Mouse (Mus musculus) thymus, adult 2 months (tissue): Measurements from ENCODE around the gene Zfp281. TPM values are rescaled to one million over a fixed set of nuclear protein-coding genes. Genes with fewer than 3 reads are reported as not detected.

Source experiments
- DNase-seq: peaks from one replicate; pipeline ENCODE4 v3.0.0; 2021
- H3K27ac ChIP-seq: fragments of 200-500 bp; 2 replicates; pipeline ENCODE4 v1.5.1; 2012; ENCODE audit warnings: low read length, control low read depth; ENCODE audit not compliant: control insufficient read depth, insufficient read depth
- H3K27me3 ChIP-seq: fragments of 200-500 bp; 2 replicates; pipeline ENCODE4 v1.6.1; 2012; ENCODE audit warnings: mild to moderate bottlenecking, low read length, moderate library complexity, mixed read lengths; ENCODE audit not compliant: control insufficient read depth, insufficient read depth
- H3K36me3 ChIP-seq: fragments of 200-500 bp; 2 replicates; pipeline ENCODE4 v1.6.1; 2012; ENCODE audit warnings: mild to moderate bottlenecking, low read length, moderate library complexity; ENCODE audit not compliant: control insufficient read depth, insufficient read depth
- H3K4me1 ChIP-seq: fragments of 200-500 bp; replicated peaks from 2 replicates; pipeline ENCODE4 v1.6.1; 2012; ENCODE audit warnings: low read length; ENCODE audit not compliant: control insufficient read depth, insufficient read depth
- H3K4me3 ChIP-seq: fragments of 200-500 bp; 2 replicates; pipeline ENCODE4 v1.5.1; 2012; ENCODE audit warnings: mild to moderate bottlenecking, low read length, control low read depth, moderate library complexity; ENCODE audit not compliant: control insufficient read depth, insufficient read depth
- CTCF ChIP-seq: fragments of 200-500 bp; IDR thresholded peaks from 2 replicates; pipeline ENCODE4 v1.5.1; 2012; ENCODE audit warnings: mild to moderate bottlenecking, control low read depth, low read length, moderate library complexity, borderline replicate concordance; ENCODE audit not compliant: control insufficient read depth, poor library complexity, insufficient read depth; ENCODE audit errors: extremely low read depth
- POLR2A ChIP-seq: fragments of 200-500 bp; IDR thresholded peaks from 2 replicates; pipeline ENCODE4 v1.6.1; 2012; ENCODE audit warnings: mild to moderate bottlenecking, low read length, control low read depth, moderate library complexity; ENCODE audit not compliant: control insufficient read depth, poor library complexity, insufficient read depth; ENCODE audit errors: extremely low read depth
- WGBS: fragments of 180-500 bp; shearing (Covaris S2); methylation state at CpG from one replicate; pipeline ENCODE4 v1.1.7; 2018; 5-methylcytosine and 5-hydroxymethylcytosine counted together
- polyA plus RNA-seq: library from polyadenylated mRNA; depleted of rRNA; stranded (reverse); fragments of >200 nt; gene quantifications from 2 replicates; pipeline ENCODE4 v1.2.3, GENCODE M21; 2012

Zfp281 gene
- polyA plus RNA-seq, 1 experiment, result 6.2 TPM

- Histone ChIP-seq H3K36me3 (no peaks in the 10 kb centered on the region), H3K4me1 (peaks cover 6% of the 10 kb centered on the region; the same call in 1 of the 2 replicates), H3K27ac (no peak overlapping the region), H3K4me3 (no peak overlapping the region), H3K27me3 (no peaks in the 10 kb centered on the region)
- WGBS, result 47% methylated on average over 8 of the region's 8 CpGs
- DNase-seq, result no peak
- TF ChIP-seq POLR2A, result no peak
- TF ChIP-seq CTCF, result no peak
These were observed 28.8 kb downstream of the Zfp281 start for GRCm38 (mm10) chr1:136653526-136653925.

- Histone ChIP-seq H3K27me3 (no peaks in the 10 kb centered on the region), H3K4me3 (no peak overlapping the region), H3K36me3 (no peaks in the 10 kb centered on the region), H3K4me1 (peaks cover 6% of the 10 kb centered on the region; the same call in 1 of the 2 replicates), H3K27ac (no peak overlapping the region)
- WGBS, result 94% methylated on average over 11 of the region's 11 CpGs
- TF ChIP-seq POLR2A (no peak), CTCF (no peak)
- DNase-seq, result no peak
These were observed 29.7 kb downstream of the Zfp281 start for GRCm38 (mm10) chr1:136654385-136654784.

GRCm38 (mm10) chr1:136656619-136657018 lies 31.9 kb downstream of the Zfp281 start:
- no peak for DNase-seq
- H3K4me1 ChIP-seq, result peaks cover 6% of the 10 kb centered on the region; the same call in 1 of the 2 replicates
- TF ChIP-seq POLR2A (no peak), CTCF (no peak)
- H3K36me3 ChIP-seq, result no peaks in the 10 kb centered on the region
- no peak overlapping the region for H3K27ac ChIP-seq
- no peak overlapping the region for H3K4me3 ChIP-seq
- no peaks in the 10 kb centered on the region for H3K27me3 ChIP-seq
- 92% methylated on average over 7 of the region's 7 CpGs for WGBS

DNA sequence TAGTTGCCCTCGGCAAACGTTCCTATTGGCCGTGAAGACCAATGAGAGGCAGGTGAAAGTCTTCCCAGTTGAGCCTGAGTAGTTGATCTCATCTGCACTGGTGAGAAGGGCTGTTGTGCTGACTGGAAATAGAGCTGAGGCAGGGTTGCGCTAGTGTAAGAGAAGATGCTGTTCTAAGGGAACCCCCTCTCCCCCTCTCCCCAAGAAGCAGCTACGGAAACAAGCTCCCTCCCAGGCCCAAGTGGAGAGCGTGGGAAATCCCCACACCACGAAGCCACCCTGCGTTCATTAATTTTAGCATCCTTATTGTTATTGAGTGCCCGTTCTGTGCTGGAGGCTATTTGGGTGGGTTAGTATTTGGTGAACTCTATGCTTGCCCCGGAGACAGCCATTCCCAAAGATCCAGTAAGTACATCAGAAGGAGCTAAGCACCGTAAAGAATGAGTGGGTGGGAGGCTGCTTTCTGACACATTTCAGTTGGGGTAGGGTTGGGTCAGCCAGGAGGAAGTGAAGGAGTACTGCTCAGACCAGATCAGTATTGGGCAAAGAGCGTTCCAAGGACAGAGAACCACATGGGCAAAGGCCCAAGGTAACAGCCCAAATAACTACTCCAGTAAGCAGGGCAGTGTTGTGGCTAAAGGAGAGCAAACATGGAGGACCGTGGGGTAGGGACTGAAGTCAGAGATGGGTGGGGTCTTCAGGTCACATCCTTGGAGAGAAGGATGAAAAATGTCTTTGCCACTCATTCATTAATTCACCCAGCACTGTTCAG lies 33.9 kb downstream of the Zfp281 start:
- WGBS, result 84% methylated on average over 13 of the region's 13 CpGs
- no peak for DNase-seq
- H3K27ac ChIP-seq, result no peak overlapping the region
- H3K27me3 ChIP-seq, result no peaks in the 10 kb centered on the region
- TF ChIP-seq POLR2A (no peak), CTCF (no peak)
- H3K4me1 ChIP-seq, result 0 out of 2 replicates have a peak, but pooled peaks cover under 1% of the 10 kb centered on the region
- no peak overlapping the region for H3K4me3 ChIP-seq
- no peaks in the 10 kb centered on the region for H3K36me3 ChIP-seq

GRCm38 (mm10) chr1:136659337-136659736 lies 34.6 kb downstream of the Zfp281 start:
- no peaks in the 10 kb centered on the region for H3K36me3 ChIP-seq
- 94% methylated on average over 9 of the region's 9 CpGs for WGBS
- TF ChIP-seq CTCF (no peak), POLR2A (no peak)
- H3K4me1 ChIP-seq, result no peaks in the 10 kb centered on the region
- no peak overlapping the region for H3K4me3 ChIP-seq
- no peak for DNase-seq
- H3K27me3 ChIP-seq, result no peaks in the 10 kb centered on the region
- H3K27ac ChIP-seq, result no peak overlapping the region

DNA sequence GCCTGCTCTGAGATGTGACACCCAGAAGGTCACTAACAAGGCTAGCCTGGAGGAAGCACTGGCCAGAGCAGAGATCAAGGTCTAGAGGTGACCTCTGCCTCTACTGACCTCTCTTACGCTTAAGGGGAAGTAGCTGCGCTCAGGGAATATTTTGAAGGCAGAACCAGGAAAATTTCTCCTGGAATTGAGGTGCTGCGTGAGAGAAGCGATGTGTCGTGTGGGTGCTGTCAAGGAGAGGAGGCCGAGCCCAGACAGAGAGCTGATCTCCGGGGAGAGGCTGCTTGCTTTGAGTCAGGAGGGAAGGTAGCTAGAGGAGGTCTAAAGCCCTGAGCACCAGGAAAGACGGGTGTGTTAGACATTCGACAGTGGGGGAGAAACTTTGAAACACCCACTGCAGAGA lies 35.2 kb downstream of the Zfp281 start:
- Histone ChIP-seq H3K27me3 (no peaks in the 10 kb centered on the region), H3K36me3 (no peaks in the 10 kb centered on the region), H3K27ac (no peak overlapping the region), H3K4me1 (no peaks in the 10 kb centered on the region), H3K4me3 (no peak overlapping the region)
- no peak for TF ChIP-seq CTCF
- no peak for TF ChIP-seq POLR2A
- DNase-seq, result no peak
- WGBS, result 92% methylated on average over 9 of the region's 9 CpGs
